Mouse (Mus musculus): ENCODE data around the gene Olfr1019.

Gene Olfr1019

DNA sequence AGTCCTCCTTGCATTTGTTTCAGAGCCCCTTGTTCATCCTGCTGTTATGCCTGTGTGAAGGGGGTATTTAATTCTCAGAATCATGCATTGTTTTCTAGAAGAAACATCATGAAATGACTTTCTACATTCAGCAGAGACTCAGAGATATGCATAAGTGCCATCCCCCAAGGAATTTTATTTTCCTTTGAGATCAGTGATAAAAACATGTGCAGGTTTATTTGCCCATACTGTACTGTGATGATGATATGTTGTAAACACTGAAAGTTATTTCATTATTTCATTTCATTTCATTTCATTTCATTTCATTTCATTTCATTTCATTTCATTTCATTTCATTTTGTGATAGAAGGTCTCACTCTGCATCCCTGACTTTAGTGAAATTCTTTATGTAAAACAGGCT lies at the start of gene Olfr1019:
TSS of gene Olfr1019 (minus strand) at position 101 of the 400 bp plus-strand sequence.
- no peak for DNase-seq (ENCODE audit: low spot score in 2 of 2)

DNA sequence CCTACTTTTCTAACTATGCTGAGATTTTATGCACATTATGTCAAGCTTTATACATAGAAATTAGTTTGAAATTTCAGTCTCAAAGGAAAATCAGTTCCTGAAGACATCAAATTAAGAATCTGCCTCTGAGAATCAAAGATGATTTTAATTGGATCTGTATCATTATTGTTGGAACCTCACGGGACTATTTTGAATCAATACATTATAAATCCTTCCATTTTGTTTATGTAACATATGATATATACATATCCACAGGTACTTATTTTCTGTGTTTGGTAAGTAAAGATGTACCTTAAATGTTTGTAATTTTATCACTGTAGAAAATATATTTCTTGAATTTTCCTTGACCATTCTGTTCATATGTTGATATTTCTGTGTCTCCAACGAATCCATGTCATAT lies 40.1 kb upstream of the Olfr1019 start, which contains the start of gene Olfr1023:
TSS of gene Olfr1023 (plus strand) at position 301 of the 400 bp plus-strand sequence.
- DNase-seq (ENCODE audit: low spot score in 2 of 2): no peak

DNA sequence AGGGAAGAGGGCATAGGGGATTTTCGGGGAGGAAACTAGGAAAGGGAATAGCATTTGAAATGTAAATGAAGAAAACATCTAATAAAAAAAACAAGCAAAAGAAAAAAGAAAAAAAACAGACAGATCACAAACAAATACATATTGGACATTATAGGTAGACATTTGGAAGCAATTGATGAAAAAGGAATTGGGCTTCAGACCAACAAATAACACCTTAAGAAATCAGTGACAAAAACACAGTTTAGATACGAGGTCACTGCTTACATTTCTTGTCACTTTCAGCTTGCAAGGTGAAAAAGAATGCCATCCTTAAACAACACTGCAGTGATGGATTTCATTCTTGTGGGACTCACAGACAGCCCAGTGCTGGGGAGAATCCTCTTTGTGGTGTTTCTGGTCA lies 23.0 kb upstream of the Olfr1019 start, which contains the start of gene Olfr1022:
TSS of gene Olfr1022 (plus strand) at position 301 of the 400 bp plus-strand sequence.
- DNase-seq (ENCODE audit: low spot score in 2 of 2): no peak

DNA sequence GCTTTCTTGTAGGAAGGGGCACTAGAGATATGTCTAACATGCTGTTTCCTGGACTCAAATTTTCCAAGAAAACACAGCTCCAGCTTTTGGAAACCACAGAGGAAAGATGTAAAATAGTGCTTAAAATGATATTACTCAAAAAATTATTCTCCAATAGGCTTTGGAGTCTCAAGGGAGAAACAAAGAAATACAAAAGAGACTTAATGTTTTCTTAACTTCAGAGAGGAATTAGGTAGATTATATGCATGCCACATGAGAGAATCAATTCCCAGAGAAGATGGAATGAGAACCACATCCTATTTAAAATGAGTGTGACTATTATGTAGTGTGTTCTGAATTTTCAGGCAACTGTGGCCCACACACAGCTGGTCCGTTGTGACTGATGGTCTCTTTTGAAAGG lies 1.4 kb upstream of the Olfr1019 start, which contains the start of gene Olfr1020:
TSS of gene Olfr1020 (plus strand) at position 301 of the 400 bp plus-strand sequence.
- DNase-seq (ENCODE audit: low spot score in 2 of 2): no peak

DNA sequence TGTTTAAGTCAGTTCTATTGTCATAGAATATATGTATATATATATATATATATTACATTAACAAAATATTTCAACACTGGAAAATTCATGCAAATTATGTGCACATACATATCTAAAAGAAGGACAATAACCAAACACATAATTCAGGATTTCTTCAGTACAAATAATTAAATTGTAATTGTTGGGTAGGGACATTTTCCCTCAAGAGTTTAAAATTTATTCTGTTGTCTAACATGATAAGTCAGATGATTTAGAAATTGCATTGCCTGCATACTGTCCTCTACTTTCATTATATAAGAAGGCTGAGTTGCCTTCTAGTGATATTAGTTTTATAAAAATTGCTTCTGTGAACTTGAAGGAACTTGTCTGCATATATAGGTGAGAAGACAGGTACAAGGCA lies 27.1 kb downstream of the Olfr1019 start, which contains the start of gene Olfr1018:
TSS of gene Olfr1018 (plus strand) at position 301 of the 400 bp plus-strand sequence.
- DNase-seq (ENCODE audit: low spot score in 2 of 2): no peak

DNA sequence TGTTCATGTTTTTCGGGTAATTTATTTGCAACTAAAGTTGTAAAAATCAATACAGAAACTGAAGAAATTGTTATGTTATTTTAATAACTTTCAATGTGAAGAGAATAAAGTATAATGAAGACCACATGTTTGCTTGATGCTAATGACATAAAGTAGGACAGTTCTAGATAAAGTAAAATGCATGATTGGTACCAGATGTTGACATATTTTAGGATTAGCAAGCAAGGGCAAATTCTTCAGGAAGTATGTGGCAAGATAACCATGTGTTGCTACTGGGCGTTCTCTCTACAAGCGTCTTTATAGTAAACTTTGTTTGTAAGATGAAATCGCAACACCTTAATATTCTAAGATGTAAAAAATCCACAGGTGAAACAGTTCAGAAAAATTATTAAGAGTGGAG lies 40.8 kb downstream of the Olfr1019 start:
- DNase-seq (ENCODE audit: low spot score in 2 of 2): no peak

DNA sequence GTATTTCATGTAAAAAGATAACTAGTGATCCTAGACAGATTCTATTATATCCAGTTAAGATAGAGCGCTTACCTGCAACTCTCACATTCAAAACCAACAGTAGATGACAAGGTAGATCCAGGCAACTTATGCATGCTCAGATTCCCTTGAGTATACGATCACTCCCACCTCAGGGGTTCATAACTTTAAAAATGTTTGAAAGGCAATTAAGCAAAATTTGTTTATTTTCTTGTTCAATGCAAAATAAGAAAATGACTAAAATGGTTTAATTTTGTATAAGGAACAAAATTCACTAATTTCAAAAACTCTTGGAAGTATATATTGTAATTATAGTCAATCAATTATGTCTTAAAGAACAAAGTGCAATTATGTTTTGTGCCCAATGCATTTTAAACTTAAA lies 42.8 kb downstream of the Olfr1019 start, which contains the start of gene Olfr1016:
TSS of gene Olfr1016 (minus strand) at position 101 of the 400 bp plus-strand sequence.
- no peak for DNase-seq (ENCODE audit: low spot score in 2 of 2)

DNA sequence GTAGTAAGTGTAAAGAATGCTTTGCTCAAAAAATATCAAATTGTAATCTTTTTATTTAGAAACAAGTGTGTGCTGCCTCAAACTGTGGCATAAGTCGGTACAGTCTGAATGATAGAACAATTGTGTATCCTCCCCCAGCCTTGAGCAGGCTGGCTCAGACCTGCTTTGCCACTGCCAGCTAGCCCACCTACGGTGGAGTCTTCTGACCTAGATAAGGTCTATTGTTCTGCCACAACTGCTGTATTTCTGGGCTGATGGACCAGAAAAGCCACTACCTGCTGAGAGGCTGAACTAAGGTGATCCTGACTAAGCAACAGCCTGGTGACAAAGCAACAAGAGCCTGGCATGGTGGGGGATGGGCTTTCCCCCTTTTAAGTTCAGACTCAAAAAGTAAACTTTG lies 53.0 kb downstream of the Olfr1019 start:
- no peak for DNase-seq (ENCODE audit: low spot score in 2 of 2)

Measured in frontal cortex, postnatal 14 days (tissue).